Mouse (Mus musculus) left cerebral cortex, adult 2 months (tissue): ENCODE results near the gene Gm19426. TPM values are rescaled to one million over a fixed set of nuclear protein-coding genes. Genes with fewer than 3 reads are reported as not detected.

Experiments used
- DNase-seq, 2 experiments: peaks; one replicate each; pipeline ENCODE4 v3.0.0; 2021 to 2022; ENCODE audit warnings: low spot score in 2 of 2, mixed read lengths in 1 of 2; ENCODE audit errors: extremely low spot score in 1 of 2
- H3K27ac ChIP-seq: fragments of 200-600 bp; 2 replicates; pipeline ENCODE4 v1.8.1; 2022
- H3K4me3 ChIP-seq: fragments of 200-600 bp; 2 replicates; pipeline ENCODE4 v1.8.1; 2022
- CTCF ChIP-seq: fragments of 200-600 bp; IDR thresholded peaks from 2 replicates; pipeline ENCODE4 v1.8.1; 2022; ENCODE audit warnings: antibody characterized with exemption, mild to moderate bottlenecking, moderate library complexity
- intact Hi-C: fragments of 180-260 bp; cut with DNase I; formaldehyde crosslinking; loops from one replicate; pipeline ENCODE4 v1.15.1; 2025
- total RNA-seq, 2 experiments: library from RNA; stranded (reverse); gene quantifications; 2 replicates each; pipeline ENCODE4 v1.2.3; 2021

Gm19426 gene
- total RNA-seq, 2 experiments from 2014 or later = 2.0 to 2.4 TPM

DNA sequence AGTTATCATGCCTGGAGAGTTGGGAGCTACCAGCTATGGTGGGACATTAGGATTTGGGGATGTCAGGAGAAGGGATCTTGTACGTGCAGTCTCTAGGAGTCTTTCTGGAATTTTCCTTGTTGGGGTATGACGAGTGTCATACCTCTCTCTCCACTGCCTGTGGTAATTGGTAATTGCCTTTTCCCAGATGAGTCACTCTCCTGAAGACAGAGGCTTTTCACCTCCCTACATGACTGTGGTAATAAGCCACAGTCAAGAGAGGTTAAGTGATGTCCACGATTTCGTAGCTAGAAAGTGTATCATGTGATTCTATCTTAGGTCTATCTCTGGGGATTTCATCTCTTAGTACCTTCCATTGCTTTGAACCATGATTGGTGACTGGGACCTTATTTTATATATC, 29.0 kb upstream of the Gm19426 start:
- no peak for TF ChIP-seq CTCF
- H3K4me3 ChIP-seq = no peak overlapping the region
- intact Hi-C loops = no loop called here
- H3K27ac ChIP-seq = no peak overlapping the region
- DNase-seq = no peak

DNA sequence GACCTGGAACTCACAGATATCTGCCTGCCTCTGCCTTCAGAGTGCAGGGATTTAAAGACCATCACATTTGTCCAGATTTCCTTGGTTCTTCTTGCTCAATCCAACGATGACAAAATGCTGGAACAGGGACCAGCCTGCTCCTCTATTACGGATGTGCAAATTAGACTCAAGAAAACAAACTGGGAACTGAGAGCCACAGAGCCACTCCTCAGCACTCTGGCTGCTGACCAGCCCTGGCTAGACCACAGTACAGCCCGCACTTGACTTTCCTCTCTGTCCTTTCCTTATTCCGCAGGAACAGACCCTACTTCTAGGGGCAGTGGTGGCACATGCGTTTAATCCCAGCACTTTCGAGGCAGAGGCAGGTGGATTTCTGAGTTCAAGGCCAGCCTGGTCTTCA, 27.0 kb upstream of the Gm19426 start:
- Histone ChIP-seq H3K4me3 (no peak overlapping the region), H3K27ac (no peak overlapping the region)
- no peak for TF ChIP-seq CTCF
- DNase-seq = no peak
- intact Hi-C loops = no loop called here

DNA sequence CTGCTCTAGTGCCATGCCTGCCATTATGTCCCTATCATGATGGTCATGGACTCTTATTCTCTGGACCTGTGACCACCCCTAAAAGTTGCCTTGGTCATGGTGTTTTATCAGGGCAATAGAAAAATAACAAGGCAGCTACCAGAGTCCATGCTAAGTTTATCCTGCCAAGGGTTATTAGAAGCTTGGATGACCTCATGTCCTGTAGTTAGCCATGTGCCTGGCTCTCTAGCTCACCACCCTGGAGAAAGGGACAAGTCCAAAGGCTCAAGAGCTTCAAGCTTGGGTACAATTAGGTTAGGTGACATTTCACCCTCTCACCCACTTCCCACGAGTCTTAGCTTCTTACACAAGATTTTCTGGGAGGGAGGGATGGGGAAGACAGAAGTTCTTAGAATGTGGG, 19.4 kb upstream of the Gm19426 start:
- TF ChIP-seq CTCF = no peak
- intact Hi-C loops = no loop called here
- DNase-seq = no peak

DNA sequence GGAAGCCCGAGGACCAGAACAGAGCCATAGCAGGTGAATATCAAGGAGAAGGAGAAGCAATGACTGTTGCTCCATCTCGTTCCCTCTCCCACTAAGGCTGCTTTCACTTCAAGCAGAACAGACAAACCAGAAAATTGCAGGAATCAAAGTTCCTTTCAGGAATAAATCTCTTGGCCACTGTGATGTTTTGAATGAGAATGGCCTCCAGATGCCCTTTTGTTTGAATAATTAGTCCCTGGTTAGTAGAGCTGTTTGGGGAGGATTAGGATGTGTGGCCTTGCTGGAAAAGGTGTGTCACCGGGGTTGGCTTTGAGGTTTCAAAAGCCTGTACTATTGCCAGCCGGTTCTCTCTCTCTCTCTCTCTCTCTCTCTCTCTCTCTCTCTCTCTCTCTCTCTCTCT, 18.8 kb upstream of the Gm19426 start:
- Histone ChIP-seq H3K27ac (no peak overlapping the region), H3K4me3 (no peak overlapping the region)
- no peak for TF ChIP-seq CTCF
- intact Hi-C loops = no loop called here
- no peak for DNase-seq

More for the DNA sequence above, 19.4 kb upstream of the Gm19426 start:
- Histone ChIP-seq H3K4me3 (no peak overlapping the region), H3K27ac (no peak overlapping the region)

DNA sequence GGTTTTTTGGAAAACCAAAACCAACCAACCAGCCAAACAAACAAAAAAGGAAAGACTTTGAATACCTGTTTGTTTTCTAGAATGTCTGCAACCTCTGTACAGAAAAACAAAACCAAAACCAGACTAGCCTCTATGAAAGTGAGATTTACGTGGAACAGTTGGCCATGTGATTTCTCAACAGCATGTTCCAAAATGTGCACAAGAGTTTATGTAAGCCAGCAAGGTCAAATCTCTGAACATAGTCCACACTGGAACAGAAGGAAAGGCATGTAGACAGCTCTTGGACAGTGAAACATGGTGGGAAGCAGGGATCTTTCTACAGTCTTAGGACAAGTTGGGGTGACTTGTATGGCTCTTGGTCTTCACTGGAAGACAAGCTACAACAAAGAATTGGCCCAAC, 18.4 kb upstream of the Gm19426 start:
- no peak overlapping the region for H3K4me3 ChIP-seq
- intact Hi-C loops = no loop called here
- TF ChIP-seq CTCF = no peak
- H3K27ac ChIP-seq = no peak overlapping the region
- no peak for DNase-seq

DNA sequence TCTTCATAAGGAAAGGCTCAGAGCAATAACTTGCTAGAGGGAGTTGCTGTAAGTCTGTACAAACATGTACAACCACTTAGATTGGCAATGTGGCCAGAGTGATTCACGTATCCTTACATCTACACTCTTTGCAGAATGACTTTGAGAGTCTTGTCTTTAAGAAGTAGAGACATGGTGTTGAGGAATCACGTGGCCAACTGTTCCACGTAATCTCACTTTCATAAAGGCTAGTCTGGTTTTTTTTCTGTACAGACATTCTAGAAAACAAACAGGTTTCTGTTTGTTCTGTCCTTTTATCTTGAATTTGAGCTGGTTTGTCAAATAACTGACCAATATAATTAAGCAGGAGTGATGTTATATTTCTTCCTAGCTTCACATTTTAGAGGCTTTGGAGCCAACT, 17.9 kb upstream of the Gm19426 start:
- Histone ChIP-seq H3K27ac (no peak overlapping the region), H3K4me3 (no peak overlapping the region)
- intact Hi-C loops = no loop called here
- no peak for DNase-seq
- TF ChIP-seq CTCF = no peak

DNA sequence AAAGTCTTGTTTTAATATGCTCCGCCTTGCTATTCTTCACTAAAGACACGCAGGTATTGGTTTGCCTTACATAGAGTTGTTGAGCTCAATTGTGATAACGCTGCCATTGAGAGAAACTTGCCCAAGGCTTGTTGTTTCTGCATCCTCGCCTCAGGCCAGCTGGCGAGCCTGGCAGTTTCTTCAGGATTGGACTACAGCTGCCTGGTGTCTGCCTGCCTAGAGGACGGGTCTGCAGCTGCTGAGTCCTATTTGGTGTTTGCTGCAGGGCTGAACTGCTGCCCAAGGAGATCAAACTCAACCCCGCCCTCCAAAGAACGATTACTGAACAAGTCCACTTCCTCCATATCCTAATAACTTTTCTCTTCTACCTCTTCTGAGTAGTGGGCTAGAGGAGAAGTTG, 17.3 kb upstream of the Gm19426 start:
- H3K4me3 ChIP-seq = no peak overlapping the region
- no peak overlapping the region for H3K27ac ChIP-seq
- no peak for TF ChIP-seq CTCF
- intact Hi-C loops = no loop called here
- no peak for DNase-seq

DNA sequence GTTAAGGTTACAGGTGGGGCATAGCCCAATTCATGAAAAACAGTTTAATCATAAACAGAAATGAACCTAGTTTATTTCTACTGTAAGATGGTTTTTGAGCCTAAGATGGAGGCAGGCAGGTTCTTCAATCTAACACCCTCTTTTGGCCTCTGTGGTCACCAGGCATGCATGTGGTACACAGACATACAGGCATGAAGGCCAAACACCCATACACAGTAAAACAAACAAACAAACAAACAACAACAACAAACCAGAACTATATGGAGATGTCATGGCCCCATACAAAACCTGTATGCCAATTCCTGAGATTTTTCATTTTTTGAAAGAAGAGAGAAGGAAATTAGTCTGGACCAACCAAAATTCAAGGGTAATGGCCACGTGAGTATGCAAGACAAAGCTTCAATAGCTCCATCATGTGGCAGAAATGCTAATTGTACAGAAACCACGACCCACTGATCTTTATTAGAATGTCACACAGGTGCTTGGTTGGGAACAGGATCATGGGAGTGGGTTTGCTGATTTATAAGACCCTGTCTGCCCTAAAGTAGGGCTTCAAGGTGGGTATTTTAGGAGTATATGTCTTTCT, 15.2 kb upstream of the Gm19426 start:
- Histone ChIP-seq H3K27ac (no peak overlapping the region), H3K4me3 (no peak overlapping the region)
- no peak for DNase-seq
- intact Hi-C loops = loop anchor here (10.0 kb wide), 1 partner anchor 304 kb away; no protein-coding TSS in a partner anchor
- TF ChIP-seq CTCF = peak; percentile 67

DNA sequence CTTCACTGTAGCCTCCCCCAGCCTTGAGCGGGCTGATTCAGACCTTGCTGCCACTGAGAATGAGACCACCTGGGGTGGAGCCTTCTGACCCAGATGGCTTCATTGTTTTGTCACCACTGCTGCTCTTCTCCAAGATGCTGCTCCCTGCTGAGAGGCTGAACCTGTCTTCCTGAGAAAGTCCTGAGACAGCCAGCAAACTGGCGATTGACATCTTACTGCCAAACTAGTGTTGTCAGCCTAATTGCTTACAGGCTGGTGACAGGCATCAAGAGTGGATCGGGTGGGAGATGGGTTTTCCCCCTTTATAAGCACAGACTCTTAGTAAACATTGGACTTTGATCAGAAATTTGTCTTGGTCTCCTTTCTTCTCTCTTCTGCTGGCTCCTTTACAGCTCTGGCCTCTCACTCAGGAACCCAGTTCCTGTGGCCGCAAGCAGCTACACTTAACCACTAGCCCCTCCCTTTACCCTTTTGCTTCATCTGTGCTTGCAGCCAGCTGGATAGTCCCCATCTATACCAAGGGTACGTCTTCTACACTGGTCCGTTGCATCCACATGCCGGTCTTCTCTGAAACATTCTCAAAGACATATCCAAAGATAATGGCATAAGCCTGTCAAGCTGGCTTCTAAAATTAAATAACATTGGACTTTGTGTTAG, 13.7 kb upstream of the Gm19426 start:
- no peak for TF ChIP-seq CTCF
- intact Hi-C loops = loop anchor here (10.0 kb wide), 1 partner anchor 302 kb away; no protein-coding TSS in a partner anchor
- H3K4me3 ChIP-seq = no peak overlapping the region
- H3K27ac ChIP-seq = no peak overlapping the region
- no peak for DNase-seq

DNA sequence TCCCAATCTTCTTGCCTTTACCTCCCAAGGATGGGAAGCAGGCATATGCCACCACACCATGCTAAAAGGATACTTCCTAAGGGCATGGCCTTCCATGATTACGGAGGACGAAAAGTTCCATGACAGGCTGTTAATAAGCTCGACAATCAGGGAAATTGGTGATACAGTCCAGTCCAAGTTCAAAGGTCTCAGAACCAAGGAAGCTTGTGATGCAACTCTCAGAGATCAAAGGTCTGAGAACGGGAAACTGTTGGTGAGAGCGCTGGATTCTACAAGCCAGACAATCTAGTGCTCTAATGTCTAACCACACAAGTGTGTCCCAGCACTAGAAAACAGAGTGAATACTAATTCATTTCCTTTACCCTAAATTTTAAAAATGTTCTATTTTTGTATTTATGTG, 12.8 kb upstream of the Gm19426 start:
- intact Hi-C loops = loop anchor here (10.0 kb wide), 1 partner anchor 301 kb away; no protein-coding TSS in a partner anchor
- no peak for TF ChIP-seq CTCF
- H3K4me3 ChIP-seq = no peak overlapping the region
- no peak overlapping the region for H3K27ac ChIP-seq
- no peak for DNase-seq

DNA sequence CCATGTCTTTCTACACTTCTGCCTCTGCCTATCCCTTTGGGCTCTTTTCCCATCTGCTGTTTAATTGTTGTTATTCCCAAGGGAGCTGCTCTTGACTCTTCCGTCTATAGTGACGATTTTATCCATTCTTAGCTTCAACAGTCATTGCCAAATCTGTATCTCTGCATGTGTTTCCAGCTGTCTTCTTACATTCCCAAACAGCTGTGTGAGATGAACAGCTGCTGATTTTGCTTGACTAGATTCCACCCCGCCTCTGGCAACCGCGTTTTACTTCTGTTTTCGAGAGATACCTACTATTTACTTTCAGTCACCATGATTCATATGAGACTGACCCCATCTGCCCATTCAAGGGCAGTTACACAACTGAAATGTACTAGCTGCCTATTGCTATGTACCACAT, 6.7 kb upstream of the Gm19426 start:
- intact Hi-C loops = loop anchor here (10.0 kb wide), 1 partner anchor 295 kb away; no protein-coding TSS in a partner anchor
- no peak for DNase-seq
- no peak overlapping the region for H3K27ac ChIP-seq
- TF ChIP-seq CTCF = no peak
- no peak overlapping the region for H3K4me3 ChIP-seq

DNA sequence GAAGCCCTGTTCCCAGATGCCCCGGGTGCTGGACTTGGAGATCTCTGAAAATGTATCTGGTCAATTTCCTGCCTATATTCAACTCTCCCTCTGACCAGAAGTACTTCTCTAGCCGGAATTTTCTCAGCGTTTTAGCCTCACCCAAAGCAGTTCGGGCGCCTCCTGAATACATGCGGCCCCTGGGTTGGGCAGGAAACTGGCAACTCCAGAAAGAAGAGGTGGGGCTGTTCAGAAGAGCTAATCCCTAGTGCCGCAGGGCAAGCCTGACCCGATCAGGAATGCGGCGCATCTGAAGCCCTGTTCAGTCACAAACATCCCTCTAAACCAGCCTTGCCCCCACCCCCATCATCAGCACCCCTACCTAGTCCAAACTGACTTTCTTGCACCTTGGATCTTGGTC, 671 bp upstream of the Gm19426 start:
- no peak for TF ChIP-seq CTCF
- no peak for DNase-seq
- H3K4me3 ChIP-seq = no peak overlapping the region; the same call in 1 of the 2 replicates
- no peak overlapping the region for H3K27ac ChIP-seq
- intact Hi-C loops = loop anchor here (5.0 kb wide), 1 partner anchor 53 kb away; the partner anchor contains the start of gene Ube2l6
